Mouse (Mus musculus): Measurements from ENCODE around the gene Chchd3. TPM values are rescaled to one million over a fixed set of nuclear protein-coding genes. Genes with fewer than 3 reads are reported as not detected.

The Chchd3 gene
- polyA plus RNA-seq, 1 experiment = 47.7 TPM

DNA sequence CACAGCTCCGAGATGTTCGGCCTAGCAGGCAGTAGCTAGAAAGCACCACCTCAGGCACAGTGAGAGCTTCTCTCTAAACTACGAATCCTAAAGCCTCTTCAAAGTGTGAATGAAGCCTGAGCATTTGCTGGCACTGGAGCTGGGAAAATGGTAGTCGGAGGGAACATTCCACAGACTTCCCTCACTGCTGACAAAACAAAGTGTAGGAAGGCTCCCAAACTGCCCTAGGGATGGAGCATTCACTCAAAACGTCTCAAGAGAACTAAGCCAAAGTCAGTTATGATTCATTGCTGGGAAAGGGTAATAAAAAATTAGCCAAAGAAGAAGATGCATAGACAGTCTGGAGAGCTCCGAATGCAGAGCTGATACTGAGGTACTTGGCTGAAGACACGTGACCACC lies 211.1 kb downstream of the Chchd3 start:
- WGBS = 86% methylated on average over 7 of the region's 7 CpGs
- TF ChIP-seq POLR2A (IDR thresholded peaks at IDR 0.05; ENCODE audit: borderline replicate concordance, control insufficient read depth, low read depth, low read length) (no peak), CTCF (IDR thresholded peaks at IDR 0.05; ENCODE audit: control insufficient read depth, insufficient read depth, low read length) (no peak)
- Histone ChIP-seq H3K4me3 (replicated peaks; ENCODE audit: control insufficient read depth, low read depth, low read length) (no peak overlapping the region), H3K4me1 (ENCODE audit: control insufficient read depth, insufficient read depth, low read length) (peaks cover 2% of the 10 kb centered on the region; the same call in 1 of the 2 replicates), H3K27ac (ENCODE audit: control insufficient read depth, insufficient read depth, low read depth, low read length, poor library complexity) (no peak overlapping the region)

DNA sequence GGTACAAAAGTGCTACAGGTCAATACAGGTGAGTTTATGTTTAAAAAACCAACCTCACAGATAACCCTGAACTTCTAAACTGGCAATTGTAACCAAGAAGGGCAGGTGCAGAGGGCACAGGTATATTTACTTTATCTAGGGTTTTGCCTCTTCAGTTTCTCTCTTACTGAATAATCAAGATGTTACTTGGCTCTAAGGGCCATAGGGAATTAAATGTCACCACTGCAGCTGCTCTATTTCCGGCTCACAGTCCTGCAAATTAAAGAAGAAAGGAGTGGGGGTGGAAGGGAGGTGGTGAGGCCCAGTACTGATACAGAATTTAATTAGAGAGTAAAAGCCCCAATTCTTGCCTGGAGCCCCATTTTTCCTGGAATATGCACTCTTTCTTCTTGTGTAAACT lies 214.6 kb downstream of the Chchd3 start:
- Histone ChIP-seq H3K4me3 (replicated peaks; ENCODE audit: control insufficient read depth, low read depth, low read length) (no peak overlapping the region), H3K27ac (ENCODE audit: control insufficient read depth, insufficient read depth, low read depth, low read length, poor library complexity) (no peak overlapping the region), H3K4me1 (ENCODE audit: control insufficient read depth, insufficient read depth, low read length) (peaks cover 2% of the 10 kb centered on the region; the same call in 1 of the 2 replicates)
- TF ChIP-seq CTCF (IDR thresholded peaks at IDR 0.05; ENCODE audit: control insufficient read depth, insufficient read depth, low read length) (no peak), POLR2A (IDR thresholded peaks at IDR 0.05; ENCODE audit: borderline replicate concordance, control insufficient read depth, low read depth, low read length) (no peak)
- 84% methylated on average over 1 of the region's 1 CpGs for WGBS

DNA sequence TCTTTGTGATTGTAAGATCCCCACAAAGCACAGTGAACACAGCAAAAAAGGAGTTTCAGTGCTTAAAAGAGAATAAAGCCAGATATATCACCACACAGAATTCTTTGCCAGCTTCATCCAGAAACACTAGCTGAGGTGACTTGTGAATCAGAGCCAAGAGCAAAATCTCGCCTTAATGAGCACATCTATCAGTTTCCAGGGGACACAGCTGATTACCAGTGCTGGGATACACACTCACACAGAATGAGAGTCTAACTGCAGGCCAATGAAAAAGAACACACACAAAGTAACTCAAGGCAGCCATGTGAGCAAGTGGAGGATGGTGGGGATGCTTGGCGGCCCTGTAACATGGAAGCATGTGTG lies 222.1 kb downstream of the Chchd3 start:
- no peak for TF ChIP-seq POLR2A (IDR thresholded peaks at IDR 0.05; ENCODE audit: borderline replicate concordance, control insufficient read depth, low read depth, low read length)
- TF ChIP-seq CTCF (IDR thresholded peaks at IDR 0.05; ENCODE audit: control insufficient read depth, insufficient read depth, low read length) = no peak
- WGBS = 87% methylated on average over 2 of the region's 2 CpGs
- Histone ChIP-seq H3K4me3 (replicated peaks; ENCODE audit: control insufficient read depth, low read depth, low read length) (no peak overlapping the region), H3K4me1 (ENCODE audit: control insufficient read depth, insufficient read depth, low read length) (no peaks in the 10 kb centered on the region), H3K27ac (ENCODE audit: control insufficient read depth, insufficient read depth, low read depth, low read length, poor library complexity) (no peak overlapping the region)

DNA sequence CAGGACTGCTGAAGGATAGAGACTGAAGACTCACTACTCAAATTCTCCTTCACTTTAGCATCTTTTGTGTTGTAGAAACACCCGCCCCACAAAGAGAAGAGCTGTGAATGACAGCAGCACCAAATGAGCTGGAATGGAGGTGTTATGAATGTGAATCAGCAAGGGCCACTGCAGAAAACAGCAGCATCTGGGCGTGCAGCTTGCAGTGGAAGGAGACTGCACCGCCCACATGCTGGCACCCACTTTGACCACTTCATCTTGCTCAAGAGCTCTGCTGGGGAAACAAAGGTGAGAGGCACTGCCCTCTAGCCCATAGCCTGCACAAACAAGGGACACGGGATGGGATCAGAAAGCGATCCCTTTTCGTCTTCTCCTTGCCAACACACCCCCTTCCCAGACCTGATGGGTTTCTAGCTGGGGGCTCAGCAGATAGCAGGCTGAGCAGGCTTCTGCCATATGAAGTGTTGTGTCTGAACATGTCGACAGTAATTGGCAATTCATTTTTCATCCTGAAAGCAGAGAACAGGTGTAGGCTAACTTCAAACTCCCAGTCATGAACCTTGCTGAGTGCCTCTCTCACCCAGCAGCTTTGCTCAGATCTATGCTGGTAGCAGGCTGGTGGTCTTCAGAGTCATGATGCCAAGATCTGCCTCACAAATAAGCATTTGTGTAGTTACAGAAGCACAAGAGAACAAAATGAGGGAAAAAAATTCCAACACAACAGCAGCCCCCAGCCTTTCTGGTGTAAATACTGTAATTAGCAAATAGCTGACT lies 222.7 kb downstream of the Chchd3 start:
- Histone ChIP-seq H3K4me3 (replicated peaks; ENCODE audit: control insufficient read depth, low read depth, low read length) (no peak overlapping the region), H3K27ac (ENCODE audit: control insufficient read depth, insufficient read depth, low read depth, low read length, poor library complexity) (no peak overlapping the region), H3K4me1 (ENCODE audit: control insufficient read depth, insufficient read depth, low read length) (no peaks in the 10 kb centered on the region)
- TF ChIP-seq CTCF (IDR thresholded peaks at IDR 0.05; ENCODE audit: control insufficient read depth, insufficient read depth, low read length) = no peak
- 89% methylated on average over 7 of the region's 7 CpGs for WGBS

DNA sequence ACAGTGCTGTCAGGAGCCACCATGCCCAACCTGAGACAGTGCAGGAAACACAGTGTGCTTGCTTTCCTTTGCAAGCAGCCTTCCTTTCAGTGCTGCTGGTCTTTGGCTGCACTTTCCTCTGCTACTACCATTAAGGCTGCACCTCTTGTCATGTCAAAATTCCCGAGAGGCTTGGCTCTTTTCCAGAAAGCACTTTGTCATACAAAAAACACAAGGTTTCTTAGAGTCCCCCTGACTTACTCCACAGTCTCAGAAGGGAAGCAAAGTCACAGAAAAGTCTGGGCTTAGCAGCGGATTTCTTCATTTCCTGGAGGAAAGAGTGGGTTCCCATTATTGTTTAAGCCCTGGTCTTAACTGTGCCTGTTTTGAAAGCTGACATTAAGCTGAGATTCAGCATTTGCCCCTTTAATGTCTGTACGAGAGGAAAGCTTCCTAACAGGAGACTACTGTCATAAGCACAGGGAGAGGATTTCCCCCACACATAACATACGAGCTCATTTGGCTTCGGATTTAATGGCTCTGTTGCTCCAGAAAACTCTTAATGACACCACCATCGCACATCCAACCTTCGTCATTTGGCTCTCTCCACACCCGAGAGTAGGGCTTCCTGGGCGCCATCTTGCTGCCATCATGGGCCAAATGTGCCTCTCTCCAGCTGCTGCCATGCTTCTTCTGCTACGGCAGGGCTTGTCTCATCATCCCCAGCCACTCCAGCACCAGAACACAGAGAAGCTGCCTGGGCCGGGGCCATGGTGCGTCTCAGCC lies 236.0 kb downstream of the Chchd3 start:
- H3K27ac ChIP-seq (ENCODE audit: control insufficient read depth, insufficient read depth, low read depth, low read length, poor library complexity) = no peak overlapping the region; the same call in 1 of the 2 replicates
- no peak overlapping the region for H3K4me3 ChIP-seq (replicated peaks; ENCODE audit: control insufficient read depth, low read depth, low read length)
- H3K4me1 ChIP-seq (ENCODE audit: control insufficient read depth, insufficient read depth, low read length) = no peaks in the 10 kb centered on the region
- 78% methylated on average over 12 of the region's 12 CpGs for WGBS
- TF ChIP-seq CTCF (IDR thresholded peaks at IDR 0.05; ENCODE audit: control insufficient read depth, insufficient read depth, low read length) (no peak), POLR2A (IDR thresholded peaks at IDR 0.05; ENCODE audit: borderline replicate concordance, control insufficient read depth, low read depth, low read length) (no peak)

DNA sequence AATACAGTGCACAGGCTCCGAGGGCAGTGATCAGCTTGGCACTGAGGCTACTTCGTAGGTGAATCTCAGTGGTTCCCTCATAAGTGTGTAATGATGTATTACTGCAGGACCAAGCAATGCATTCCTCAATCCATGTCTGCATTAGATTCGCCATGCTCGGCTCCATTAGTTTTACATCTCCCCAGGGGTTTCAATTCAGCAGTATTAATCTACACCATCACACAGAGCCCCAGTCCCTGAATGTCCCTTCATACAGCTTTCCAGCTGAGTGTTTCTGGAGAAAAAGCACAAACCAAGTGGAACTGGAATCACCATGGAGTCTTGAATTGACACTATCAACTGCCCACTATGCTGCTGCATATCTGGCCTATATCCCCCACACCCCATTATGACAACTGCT lies 241.1 kb downstream of the Chchd3 start:
- H3K4me1 ChIP-seq (ENCODE audit: control insufficient read depth, insufficient read depth, low read length) = no peaks in the 10 kb centered on the region
- H3K4me3 ChIP-seq (replicated peaks; ENCODE audit: control insufficient read depth, low read depth, low read length) = no peak overlapping the region
- TF ChIP-seq CTCF (IDR thresholded peaks at IDR 0.05; ENCODE audit: control insufficient read depth, insufficient read depth, low read length) (no peak), POLR2A (IDR thresholded peaks at IDR 0.05; ENCODE audit: borderline replicate concordance, control insufficient read depth, low read depth, low read length) (no peak)
- H3K27ac ChIP-seq (ENCODE audit: control insufficient read depth, insufficient read depth, low read depth, low read length, poor library complexity) = no peak overlapping the region
- 88% methylated on average over 4 of the region's 4 CpGs for WGBS

DNA sequence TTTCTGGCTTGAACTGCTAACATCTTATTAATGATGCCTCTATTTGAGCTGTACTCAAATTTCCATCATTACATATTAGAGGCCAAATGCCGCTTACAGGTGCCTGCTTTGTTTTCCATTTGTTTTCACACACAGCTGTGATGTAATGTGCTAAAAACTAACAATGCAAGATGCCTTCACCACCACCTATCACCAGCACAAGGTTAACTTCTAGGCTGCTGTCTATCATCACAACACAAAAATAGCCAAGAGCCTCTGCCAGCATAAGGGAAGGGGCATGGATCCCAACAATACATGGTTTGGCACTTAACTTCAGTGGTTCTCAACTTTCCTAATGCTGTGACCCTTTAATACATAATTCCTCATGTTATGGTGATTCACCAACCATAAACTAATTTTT lies 251.3 kb downstream of the Chchd3 start:
- TF ChIP-seq CTCF (IDR thresholded peaks at IDR 0.05; ENCODE audit: control insufficient read depth, insufficient read depth, low read length) (no peak), POLR2A (IDR thresholded peaks at IDR 0.05; ENCODE audit: borderline replicate concordance, control insufficient read depth, low read depth, low read length) (no peak)
- Histone ChIP-seq H3K27ac (ENCODE audit: control insufficient read depth, insufficient read depth, low read depth, low read length, poor library complexity) (no peak overlapping the region), H3K4me3 (replicated peaks; ENCODE audit: control insufficient read depth, low read depth, low read length) (no peak overlapping the region), H3K4me1 (ENCODE audit: control insufficient read depth, insufficient read depth, low read length) (no peaks in the 10 kb centered on the region)
- WGBS = 78% methylated on average over 1 of the region's 1 CpGs

DNA sequence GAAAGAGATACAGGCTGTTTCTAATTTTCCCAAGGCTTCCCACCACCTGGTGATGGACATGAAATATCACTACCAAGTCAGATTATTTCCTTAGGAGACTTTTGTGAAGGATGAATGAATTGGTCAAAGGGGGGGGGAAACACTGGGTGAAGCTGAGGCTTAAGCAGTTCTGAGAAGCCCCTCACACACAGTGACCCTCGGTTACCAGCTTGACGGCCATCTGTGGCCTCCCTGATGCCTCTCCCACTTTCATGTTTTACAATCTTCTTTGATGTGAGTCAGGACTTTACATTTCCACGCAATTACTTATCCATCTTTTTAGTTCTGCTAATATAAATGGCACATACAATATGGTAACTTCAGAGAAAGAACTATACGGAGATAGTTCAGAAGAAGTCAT lies 252.3 kb downstream of the Chchd3 start:
- H3K27ac ChIP-seq (ENCODE audit: control insufficient read depth, insufficient read depth, low read depth, low read length, poor library complexity) = no peak overlapping the region
- no peaks in the 10 kb centered on the region for H3K4me1 ChIP-seq (ENCODE audit: control insufficient read depth, insufficient read depth, low read length)
- 87% methylated on average over 4 of the region's 4 CpGs for WGBS
- TF ChIP-seq CTCF (IDR thresholded peaks at IDR 0.05; ENCODE audit: control insufficient read depth, insufficient read depth, low read length) (no peak), POLR2A (IDR thresholded peaks at IDR 0.05; ENCODE audit: borderline replicate concordance, control insufficient read depth, low read depth, low read length) (no peak)
- no peak overlapping the region for H3K4me3 ChIP-seq (replicated peaks; ENCODE audit: control insufficient read depth, low read depth, low read length)
